Mouse (Mus musculus): Measurements from ENCODE around the gene Dyrk3. TPM values are rescaled to one million over a fixed set of nuclear protein-coding genes. Genes with fewer than 3 reads are reported as not detected.
"Not testable (repeated sequence)": the region's sequence is repeated elsewhere in the genome, so short reads cannot be mapped to it uniquely, and the experiment has no call there.

The Dyrk3 gene
- polyA plus RNA-seq, 1 experiment from 2014 or later: 4.6 TPM

- Histone ChIP-seq H3K4me1 (ENCODE audit: control insufficient read depth, insufficient read depth, low read length) (no peaks in the 10 kb centered on the region), H3K4me2 (replicated peaks; ENCODE audit: low read depth, low read length) (no peak overlapping the region)
- 84% methylated on average over 3 of the region's 3 CpGs for WGBS
Measured at GRCm38 (mm10) chr1:131146181-131146614, 8.1 kb upstream of the Dyrk3 start.

GRCm38 (mm10) chr1:131145222-131145621 is 7.1 kb upstream of the Dyrk3 start:
- not testable (repeated sequence) for H3K9me3 ChIP-seq (ENCODE audit: control insufficient read depth, low read depth, low read length); H3K36me3 ChIP-seq (ENCODE audit: control insufficient read depth, insufficient read depth, low read length); H3K27me3 ChIP-seq (ENCODE audit: control insufficient read depth, insufficient read depth, low read length); H3K4me2 ChIP-seq (replicated peaks; ENCODE audit: low read depth, low read length); ATAC-seq (ENCODE audit: insufficient number of reproducible peaks, insufficient read depth, low FRiP score, low read depth); H3K27ac ChIP-seq (ENCODE audit: low read length); H3K4me1 ChIP-seq (ENCODE audit: control insufficient read depth, insufficient read depth, low read length); H3K4me3 ChIP-seq (ENCODE audit: low read depth, low read length); H3K9ac ChIP-seq (replicated peaks; ENCODE audit: low read depth, low read length)
- 89% methylated on average over 3 of the region's 3 CpGs for WGBS

More at GRCm38 (mm10) chr1:131146181-131146614, 8.1 kb upstream of the Dyrk3 start:
- Histone ChIP-seq H3K9me3 (ENCODE audit: control insufficient read depth, low read depth, low read length) (no peaks in the 10 kb centered on the region), H3K27ac (ENCODE audit: low read length) (no peak overlapping the region), H3K4me3 (ENCODE audit: low read depth, low read length) (no peak overlapping the region), H3K27me3 (ENCODE audit: control insufficient read depth, insufficient read depth, low read length) (no peaks in the 10 kb centered on the region), H3K9ac (replicated peaks; ENCODE audit: low read depth, low read length) (no peak overlapping the region), H3K36me3 (ENCODE audit: control insufficient read depth, insufficient read depth, low read length) (no peaks in the 10 kb centered on the region)
- no peak for ATAC-seq (ENCODE audit: insufficient number of reproducible peaks, insufficient read depth, low FRiP score, low read depth)

GRCm38 (mm10) chr1:131142472-131142871 is 4.3 kb upstream of the Dyrk3 start:
- Histone ChIP-seq H3K9ac (replicated peaks; ENCODE audit: low read depth, low read length) (no peak overlapping the region), H3K27me3 (ENCODE audit: control insufficient read depth, insufficient read depth, low read length) (no peaks in the 10 kb centered on the region), H3K4me2 (replicated peaks; ENCODE audit: low read depth, low read length) (no peak overlapping the region), H3K27ac (ENCODE audit: low read length) (no peak overlapping the region), H3K4me3 (ENCODE audit: low read depth, low read length) (no peak overlapping the region), H3K9me3 (ENCODE audit: control insufficient read depth, low read depth, low read length) (no peaks in the 10 kb centered on the region), H3K4me1 (ENCODE audit: control insufficient read depth, insufficient read depth, low read length) (peaks cover 5% of the 10 kb centered on the region; the same call in 1 of the 2 replicates), H3K36me3 (ENCODE audit: control insufficient read depth, insufficient read depth, low read length) (no peaks in the 10 kb centered on the region)
- no peak for ATAC-seq (ENCODE audit: insufficient number of reproducible peaks, insufficient read depth, low FRiP score, low read depth)
- 87% methylated on average over 1 of the region's 1 CpGs for WGBS

GRCm38 (mm10) chr1:131141449-131141848 is 3.3 kb upstream of the Dyrk3 start:
- no peak for ATAC-seq (ENCODE audit: insufficient number of reproducible peaks, insufficient read depth, low FRiP score, low read depth)
- no peaks in the 10 kb centered on the region for H3K27me3 ChIP-seq (ENCODE audit: control insufficient read depth, insufficient read depth, low read length)

GRCm38 (mm10) chr1:131139102-131140095 is 1.3 kb upstream of the Dyrk3 start:
- Histone ChIP-seq H3K27ac (ENCODE audit: low read length) (peak overlapping the region; percentile 85; the same call in 1 of the 2 replicates), H3K4me2 (replicated peaks; ENCODE audit: low read depth, low read length) (peak overlapping the region; percentile 88), H3K27me3 (ENCODE audit: control insufficient read depth, insufficient read depth, low read length) (no peaks in the 10 kb centered on the region), H3K9me3 (ENCODE audit: control insufficient read depth, low read depth, low read length) (no peaks in the 10 kb centered on the region), H3K36me3 (ENCODE audit: control insufficient read depth, insufficient read depth, low read length) (no peaks in the 10 kb centered on the region), H3K4me1 (ENCODE audit: control insufficient read depth, insufficient read depth, low read length) (peaks cover 5% of the 10 kb centered on the region; the same call in 1 of the 2 replicates), H3K4me3 (ENCODE audit: low read depth, low read length) (peak overlapping the region; percentile 66), H3K9ac (replicated peaks; ENCODE audit: low read depth, low read length) (peak overlapping the region; percentile 60; the same call in 1 of the 2 replicates)
- 67% methylated on average over 11 of the region's 11 CpGs for WGBS
- no peak for ATAC-seq (ENCODE audit: insufficient number of reproducible peaks, insufficient read depth, low FRiP score, low read depth)

More at GRCm38 (mm10) chr1:131141449-131141848, 3.3 kb upstream of the Dyrk3 start:
- H3K9me3 ChIP-seq (ENCODE audit: control insufficient read depth, low read depth, low read length): no peaks in the 10 kb centered on the region
- WGBS: 42% methylated on average over 2 of the region's 2 CpGs
- no peaks in the 10 kb centered on the region for H3K36me3 ChIP-seq (ENCODE audit: control insufficient read depth, insufficient read depth, low read length)
- H3K9ac ChIP-seq (replicated peaks; ENCODE audit: low read depth, low read length): no peak overlapping the region
- peaks cover 5% of the 10 kb centered on the region; the same call in 1 of the 2 replicates for H3K4me1 ChIP-seq (ENCODE audit: control insufficient read depth, insufficient read depth, low read length)
- no peak overlapping the region for H3K4me3 ChIP-seq (ENCODE audit: low read depth, low read length)
- H3K4me2 ChIP-seq (replicated peaks; ENCODE audit: low read depth, low read length): no peak overlapping the region
- H3K27ac ChIP-seq (ENCODE audit: low read length): no peak overlapping the region

GRCm38 (mm10) chr1:131137717-131138118 is 422 bp downstream of the Dyrk3 start:
- Histone ChIP-seq H3K27me3 (ENCODE audit: control insufficient read depth, insufficient read depth, low read length) (no peaks in the 10 kb centered on the region), H3K4me1 (ENCODE audit: control insufficient read depth, insufficient read depth, low read length) (peaks cover 5% of the 10 kb centered on the region; the same call in 1 of the 2 replicates), H3K4me2 (replicated peaks; ENCODE audit: low read depth, low read length) (peak overlapping the region; percentile 88), H3K36me3 (ENCODE audit: control insufficient read depth, insufficient read depth, low read length) (no peaks in the 10 kb centered on the region), H3K9me3 (ENCODE audit: control insufficient read depth, low read depth, low read length) (no peaks in the 10 kb centered on the region), H3K9ac (replicated peaks; ENCODE audit: low read depth, low read length) (peak overlapping the region; percentile 60), H3K4me3 (ENCODE audit: low read depth, low read length) (peak overlapping the region; percentile 66), H3K27ac (ENCODE audit: low read length) (0 out of 2 replicates have a peak overlapping the region, but pooled peaks have one; percentile 85)
- under 1% methylated on average over 29 of the region's 36 CpGs for WGBS
- ATAC-seq (ENCODE audit: insufficient number of reproducible peaks, insufficient read depth, low FRiP score, low read depth): peak; percentile 78

- Histone ChIP-seq H3K4me2 (replicated peaks; ENCODE audit: low read depth, low read length) (peak overlapping the region; percentile 88; the same call in 1 of the 2 replicates), H3K27ac (ENCODE audit: low read length) (no peak overlapping the region), H3K27me3 (ENCODE audit: control insufficient read depth, insufficient read depth, low read length) (no peaks in the 10 kb centered on the region), H3K4me3 (ENCODE audit: low read depth, low read length) (peak overlapping the region; percentile 66; the same call in 1 of the 2 replicates), H3K9me3 (ENCODE audit: control insufficient read depth, low read depth, low read length) (no peaks in the 10 kb centered on the region), H3K9ac (replicated peaks; ENCODE audit: low read depth, low read length) (no peak overlapping the region), H3K4me1 (ENCODE audit: control insufficient read depth, insufficient read depth, low read length) (peaks cover 5% of the 10 kb centered on the region; the same call in 1 of the 2 replicates), H3K36me3 (ENCODE audit: control insufficient read depth, insufficient read depth, low read length) (no peaks in the 10 kb centered on the region)
- no peak for ATAC-seq (ENCODE audit: insufficient number of reproducible peaks, insufficient read depth, low FRiP score, low read depth)
- 26% methylated on average over 5 of the region's 5 CpGs for WGBS
Measured at GRCm38 (mm10) chr1:131137111-131137510, 1.0 kb downstream of the Dyrk3 start.

- Histone ChIP-seq H3K27me3 (ENCODE audit: control insufficient read depth, insufficient read depth, low read length) (no peaks in the 10 kb centered on the region), H3K36me3 (ENCODE audit: control insufficient read depth, insufficient read depth, low read length) (no peaks in the 10 kb centered on the region), H3K9me3 (ENCODE audit: control insufficient read depth, low read depth, low read length) (no peaks in the 10 kb centered on the region), H3K4me1 (ENCODE audit: control insufficient read depth, insufficient read depth, low read length) (peaks cover 5% of the 10 kb centered on the region; the same call in 1 of the 2 replicates), H3K9ac (replicated peaks; ENCODE audit: low read depth, low read length) (no peak overlapping the region), H3K4me3 (ENCODE audit: low read depth, low read length) (no peak overlapping the region), H3K27ac (ENCODE audit: low read length) (no peak overlapping the region), H3K4me2 (replicated peaks; ENCODE audit: low read depth, low read length) (no peak overlapping the region)
- ATAC-seq (ENCODE audit: insufficient number of reproducible peaks, insufficient read depth, low FRiP score, low read depth): no peak
- 74% methylated on average over 10 of the region's 10 CpGs for WGBS
Measured at GRCm38 (mm10) chr1:131135960-131136629, 2.0 kb downstream of the Dyrk3 start.
